Mouse (Mus musculus) C2C12 (cell line): Measurements from ENCODE around the gene Gpr18. TPM values are rescaled to one million over a fixed set of nuclear protein-coding genes. Genes with fewer than 3 reads are reported as not detected.
A peak's percentile ranks its signal among the peaks of the same experiment; 100 is the strongest.
"Not testable (repeated sequence)": the region's sequence is repeated elsewhere in the genome, so short reads cannot be mapped to it uniquely, and the experiment has no call there.

ENCODE experiments used
- H3K27me3 ChIP-seq: one replicate; pipeline ENCODE4 v1.6.1; 2011; ENCODE audit not compliant: control insufficient read depth, insufficient read depth, insufficient read length
- H3K36me3 ChIP-seq: one replicate; pipeline ENCODE4 v1.6.1; 2011; ENCODE audit not compliant: control insufficient read depth, insufficient read depth
- H3K4me3 ChIP-seq: one replicate; pipeline ENCODE4 v1.5.1; 2011; ENCODE audit warnings: mild to moderate bottlenecking, control low read depth; ENCODE audit not compliant: poor library complexity, insufficient read depth, severe bottlenecking
- H3K79me2 ChIP-seq: one replicate; pipeline ENCODE4 v1.6.1; 2011; ENCODE audit not compliant: control insufficient read depth, insufficient read depth
- H3K79me3 ChIP-seq: one replicate; pipeline ENCODE4 v1.6.1; 2011; ENCODE audit warnings: low read depth, control low read depth
- H3ac ChIP-seq: one replicate; pipeline ENCODE3; 2011; ENCODE audit warnings: low read depth; ENCODE audit not compliant: control insufficient read depth, insufficient read length
- CEBPB ChIP-seq: IDR thresholded peaks from one replicate; pipeline ENCODE4 v1.6.1; 2011; ENCODE audit warnings: low read depth, mild to moderate bottlenecking, control low read depth, moderate library complexity
- CTCF ChIP-seq: IDR thresholded peaks from one replicate; pipeline ENCODE4 v1.5.1; 2011; ENCODE audit not compliant: control insufficient read depth, insufficient read depth, insufficient read length
- FOSL1 ChIP-seq: IDR thresholded peaks from one replicate; pipeline ENCODE4 v1.8.0; 2011; ENCODE audit warnings: mild to moderate bottlenecking, low read length; ENCODE audit not compliant: poor library complexity, insufficient read depth, severe bottlenecking
- MAX ChIP-seq: IDR thresholded peaks from one replicate; pipeline ENCODE4 v1.6.1; 2011; ENCODE audit warnings: mild to moderate bottlenecking, control low read depth
- MYOD1 ChIP-seq: IDR thresholded peaks from one replicate; pipeline ENCODE4 v1.6.1; 2011; ENCODE audit warnings: low read depth; ENCODE audit not compliant: control insufficient read depth, insufficient read length
- MYOG ChIP-seq: IDR thresholded peaks from one replicate; pipeline ENCODE4 v1.6.1; 2011; ENCODE audit not compliant: control insufficient read depth, insufficient read length; ENCODE audit errors: extremely low read depth
- USF1 ChIP-seq: IDR thresholded peaks from one replicate; pipeline ENCODE4 v1.6.1; 2011; ENCODE audit warnings: low read depth, mild to moderate bottlenecking, control low read depth, moderate library complexity
- polyA plus RNA-seq: library from polyadenylated mRNA; unstranded; fragments of >200 nt; fragmentation: generic; extraction: Trizol; gene quantifications from one replicate; pipeline ENCODE4 v1.2.1, GENCODE M21; 2012; ENCODE audit warnings: missing spikeins

The Gpr18 gene
- polyA plus RNA-seq, 1 experiment, result 0.07 TPM

DNA sequence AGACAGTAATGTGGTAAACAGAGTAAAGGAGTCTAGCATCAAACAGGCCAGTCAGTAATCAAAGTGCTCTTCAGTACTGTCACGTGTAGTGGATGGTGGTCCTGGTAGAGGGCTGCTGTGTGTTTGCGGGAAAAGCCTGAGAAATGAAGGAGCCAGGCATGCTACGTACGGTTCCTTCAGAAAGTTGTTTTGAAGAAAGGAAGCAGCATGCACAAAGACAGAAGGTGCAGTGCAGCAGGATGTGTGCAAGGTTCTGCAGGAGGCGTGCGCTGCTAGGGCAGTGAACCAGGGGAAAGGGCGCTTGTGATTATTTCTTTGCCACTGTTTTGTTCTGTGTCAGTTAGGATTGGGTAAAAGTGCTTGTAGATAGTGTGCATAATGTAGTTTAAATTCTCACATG, 34.4 kb downstream of the Gpr18 start:
- H3K4me3 ChIP-seq, result no peak overlapping the region
- H3ac ChIP-seq, result no peak overlapping the region
- no peak for TF ChIP-seq MYOG
- no peak for TF ChIP-seq USF1
- TF ChIP-seq MAX, result no peak
- no peak for TF ChIP-seq FOSL1
- TF ChIP-seq CEBPB, result no peak
- TF ChIP-seq MYOD1, result no peak
- no peak for TF ChIP-seq CTCF
- peaks cover 71% of the 10 kb centered on the region for H3K79me2 ChIP-seq
- no peaks in the 10 kb centered on the region for H3K36me3 ChIP-seq
- H3K27me3 ChIP-seq, result no peaks in the 10 kb centered on the region
- H3K79me3 ChIP-seq, result peaks cover 25% of the 10 kb centered on the region

DNA sequence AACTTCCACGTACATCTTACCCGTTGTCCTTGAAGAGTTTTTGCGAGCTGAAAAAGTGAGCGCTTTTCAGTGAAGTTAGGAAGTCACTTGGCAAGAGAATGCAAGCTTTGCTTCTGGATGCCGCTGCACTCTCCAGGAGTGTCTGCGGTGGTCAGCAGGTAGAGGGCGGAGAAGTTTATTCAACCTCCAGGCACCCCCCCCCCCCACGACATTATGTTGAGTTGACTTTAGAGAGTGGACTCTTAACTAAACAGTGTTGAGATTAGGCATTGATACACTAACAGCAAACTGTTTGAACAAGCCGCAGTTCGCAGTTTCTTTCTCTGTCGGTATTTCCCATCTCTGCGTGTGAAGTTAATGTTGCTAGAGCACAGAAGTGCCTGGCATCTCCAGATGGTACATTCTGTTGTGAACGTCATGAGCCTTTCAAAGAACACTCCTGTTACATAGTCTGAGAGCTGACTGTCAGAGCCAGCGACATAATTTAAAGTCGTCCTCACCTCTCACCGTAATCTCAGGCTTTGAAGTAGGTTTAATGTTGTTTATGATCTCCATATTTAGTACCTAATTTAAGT, 36.2 kb downstream of the Gpr18 start:
- Histone ChIP-seq H3K4me3 (peak overlapping the region; percentile 93), H3K36me3 (no peaks in the 10 kb centered on the region), H3K79me2 (peaks cover 54% of the 10 kb centered on the region), H3K79me3 (peaks cover 20% of the 10 kb centered on the region), H3ac (peak overlapping the region; percentile 96), H3K27me3 (no peaks in the 10 kb centered on the region)
- TF ChIP-seq USF1 (no peak), FOSL1 (no peak), CTCF (no peak), CEBPB (no peak), MYOD1 (no peak), MAX (no peak), MYOG (no peak)

DNA sequence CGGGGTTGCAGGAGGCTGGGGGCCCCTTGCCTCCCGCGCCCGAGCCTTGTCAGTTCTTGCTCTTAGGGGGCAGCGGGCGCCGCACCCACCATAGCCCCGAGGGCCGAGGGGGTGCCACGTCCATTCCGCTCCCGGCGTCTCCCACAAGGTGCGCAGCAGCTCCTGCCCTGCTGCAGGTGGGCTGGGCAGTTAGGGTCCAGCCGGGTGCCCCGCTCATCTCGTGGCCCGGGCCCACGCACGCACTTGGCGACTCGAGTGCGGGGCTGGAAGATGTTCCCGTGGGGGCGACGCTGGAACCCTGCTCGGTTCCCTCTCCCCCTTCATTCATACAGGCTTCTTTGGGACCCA, 36.7 kb downstream of the Gpr18 start:
- no peaks in the 10 kb centered on the region for H3K36me3 ChIP-seq
- H3ac ChIP-seq, result peak overlapping the region; percentile 96
- peak overlapping the region; percentile 93 for H3K4me3 ChIP-seq
- H3K79me3 ChIP-seq, result peaks cover 19% of the 10 kb centered on the region
- TF ChIP-seq FOSL1 (no peak), USF1 (no peak), MYOG (no peak), MAX (no peak), MYOD1 (no peak), CEBPB (no peak), CTCF (no peak)
- H3K79me2 ChIP-seq, result peaks cover 50% of the 10 kb centered on the region
- no peaks in the 10 kb centered on the region for H3K27me3 ChIP-seq

DNA sequence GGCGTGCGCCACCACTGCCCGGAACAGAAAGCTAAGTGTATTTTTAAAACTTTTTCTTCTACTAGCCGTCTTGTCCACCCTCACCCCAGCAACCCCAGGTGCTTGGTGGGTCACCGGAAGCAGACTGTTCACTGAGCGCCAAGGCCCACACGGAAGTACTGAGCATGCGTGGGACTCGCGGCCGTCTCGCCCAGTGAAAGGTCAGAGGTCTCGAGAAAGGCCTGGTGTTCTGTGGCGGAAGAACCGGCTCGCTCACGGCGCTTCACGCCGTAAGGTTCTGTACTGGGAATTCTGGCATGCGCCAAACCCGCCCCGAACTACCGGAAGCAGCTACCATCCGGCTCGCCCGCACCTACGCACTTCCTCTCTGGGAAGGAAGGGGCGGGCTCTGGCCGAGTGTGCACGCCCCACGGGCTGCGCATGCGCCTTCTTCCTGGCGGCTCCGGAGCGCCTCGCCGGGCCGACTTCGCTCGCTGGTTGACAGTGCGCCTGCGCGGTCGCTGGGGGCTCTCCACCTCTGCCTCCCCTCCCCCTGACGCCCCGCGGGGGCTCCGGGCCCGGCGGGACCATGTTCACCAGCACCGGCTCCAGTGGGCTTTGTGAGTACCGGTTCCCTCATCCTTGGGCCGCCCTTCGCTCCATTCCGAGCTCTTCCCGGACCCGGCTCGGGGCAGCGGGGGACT, 37.3 kb downstream of the Gpr18 start, which contains the start of gene Ubac2:
Gene Ubac2, plus strand, starts transcription at position 445 of the 683 bp plus-strand sequence.
- peaks cover 5% of the 10 kb centered on the region for H3K27me3 ChIP-seq
- peaks cover 47% of the 10 kb centered on the region for H3K79me2 ChIP-seq
- H3ac ChIP-seq, result peak within 1 kb of the TSS; percentile 96
- H3K4me3 ChIP-seq, result peak within 1 kb of the TSS; percentile 93
- TF ChIP-seq CEBPB (no peak), MAX (peak; percentile 66)
- no peaks in the 10 kb centered on the region for H3K36me3 ChIP-seq
- peaks cover 19% of the 10 kb centered on the region for H3K79me3 ChIP-seq

DNA sequence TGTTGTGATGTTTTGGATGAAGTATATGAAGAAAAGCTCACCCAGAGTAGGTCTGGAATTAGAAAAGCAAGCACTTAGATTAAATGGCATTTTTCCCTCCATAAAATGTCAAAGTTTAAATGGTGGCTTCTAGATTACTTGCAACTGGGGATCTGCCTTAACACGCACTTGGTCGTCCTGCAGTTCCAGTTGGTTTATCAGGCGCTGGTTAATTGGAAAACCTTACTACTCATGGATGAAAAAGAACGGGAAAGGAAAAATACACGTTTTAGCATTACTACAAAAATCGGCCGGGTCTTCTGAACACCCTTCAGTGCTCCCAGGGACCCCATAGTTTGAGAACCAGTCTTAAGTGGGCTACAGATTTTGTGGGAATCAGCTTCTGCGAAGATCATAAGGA, 37.9 kb downstream of the Gpr18 start:
- Histone ChIP-seq H3ac (peak overlapping the region; percentile 24), H3K27me3 (peaks cover 5% of the 10 kb centered on the region), H3K4me3 (peak overlapping the region; percentile 93), H3K79me2 (peaks cover 40% of the 10 kb centered on the region), H3K79me3 (peaks cover 19% of the 10 kb centered on the region), H3K36me3 (no peaks in the 10 kb centered on the region)
- TF ChIP-seq USF1 (no peak), MAX (no peak), CTCF (no peak), MYOG (no peak), MYOD1 (no peak), FOSL1 (no peak), CEBPB (no peak)

DNA sequence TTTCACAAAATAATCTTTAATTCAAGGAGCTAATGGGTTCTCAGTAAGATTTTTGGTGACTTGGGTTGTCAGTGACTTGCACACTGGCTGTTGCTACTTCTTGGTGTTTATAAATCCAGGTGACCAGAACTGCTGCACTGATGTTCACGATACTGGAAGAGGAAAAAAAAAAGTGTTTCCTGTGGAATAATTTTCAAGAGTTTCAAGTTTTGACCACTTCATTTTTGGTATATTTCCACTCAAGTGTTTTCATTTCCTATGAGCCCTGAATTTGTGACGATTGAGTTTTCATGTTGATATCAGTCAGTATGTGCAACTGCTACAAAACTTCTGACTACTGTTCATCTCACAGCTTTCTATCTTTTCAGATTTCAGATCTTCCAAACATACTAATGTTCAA, 38.7 kb downstream of the Gpr18 start:
- Histone ChIP-seq H3ac (no peak overlapping the region), H3K79me3 (peaks cover 11% of the 10 kb centered on the region), H3K36me3 (no peaks in the 10 kb centered on the region), H3K27me3 (peaks cover 5% of the 10 kb centered on the region), H3K4me3 (no peak overlapping the region), H3K79me2 (peaks cover 34% of the 10 kb centered on the region)
- TF ChIP-seq CTCF (no peak), MAX (no peak), USF1 (no peak), MYOD1 (no peak), FOSL1 (no peak), MYOG (no peak), CEBPB (no peak)

DNA sequence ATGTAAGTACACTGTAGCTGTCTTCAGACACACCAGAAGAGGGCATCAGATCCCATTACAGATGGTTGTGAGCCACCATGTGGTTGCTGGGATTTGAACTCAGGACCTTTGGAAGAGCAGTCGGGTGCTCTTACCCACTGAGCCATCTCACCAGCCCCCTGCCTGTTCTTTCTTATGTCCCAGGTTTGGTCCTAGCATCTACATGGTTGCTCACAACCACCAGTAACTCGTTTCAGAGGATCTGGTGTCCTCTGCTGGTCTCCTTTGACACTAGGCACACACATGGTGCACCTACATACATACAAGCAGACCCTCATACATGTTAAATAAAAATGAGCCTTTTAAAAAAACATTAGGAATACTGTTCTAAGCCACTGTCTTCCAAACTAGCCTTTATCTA, 39.4 kb downstream of the Gpr18 start:
- H3K4me3 ChIP-seq, H3ac ChIP-seq, H3K36me3 ChIP-seq, H3K27me3 ChIP-seq: not testable (repeated sequence)
- H3K79me2 ChIP-seq, result peaks cover 27% of the 10 kb centered on the region
- H3K79me3 ChIP-seq, result peaks cover 11% of the 10 kb centered on the region
